Mouse (Mus musculus): Measurements from ENCODE around the gene Scarb2. TPM values are rescaled to one million over a fixed set of nuclear protein-coding genes. Genes with fewer than 3 reads are reported as not detected.
A peak's percentile ranks its signal among the peaks of the same experiment; 100 is the strongest.

Gene Scarb2
- polyA plus RNA-seq, 1 experiment from 2014 or later: 16.1 TPM

DNA sequence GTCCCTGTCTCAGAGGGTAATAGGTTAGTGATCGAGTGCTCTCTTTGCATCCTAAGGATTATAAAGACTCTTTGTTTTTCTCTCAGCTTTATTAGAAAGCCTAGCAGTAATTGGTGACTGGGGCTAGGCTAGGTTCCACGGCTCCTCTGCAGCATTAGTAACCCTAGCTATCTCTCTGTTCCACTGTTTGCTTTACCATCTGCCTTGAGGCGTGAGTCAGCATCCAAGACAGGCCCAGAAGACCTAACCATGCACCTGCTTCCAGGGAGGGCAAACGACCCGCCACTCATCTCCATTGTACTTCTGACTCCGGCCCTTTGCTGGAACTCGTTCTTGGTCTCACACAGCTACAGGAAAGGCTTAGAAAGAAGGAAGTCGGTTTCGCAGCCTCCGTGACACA, 112.8 kb downstream of the Scarb2 start:
- Histone ChIP-seq H3K36me3 (no peaks in the 10 kb centered on the region), H3K27ac (no peak overlapping the region), H3K4me3 (no peak overlapping the region), H3K27me3 (replicated peaks) (peaks cover 27% of the 10 kb centered on the region), H3K9ac (no peak overlapping the region), H3K4me1 (no peaks in the 10 kb centered on the region), H3K9me3 (no peaks in the 10 kb centered on the region), H3K4me2 (replicated peaks) (no peak overlapping the region)
- ATAC-seq (ENCODE audit: low FRiP score, low read depth): no peak
- WGBS: 67% methylated on average over 10 of the region's 10 CpGs

DNA sequence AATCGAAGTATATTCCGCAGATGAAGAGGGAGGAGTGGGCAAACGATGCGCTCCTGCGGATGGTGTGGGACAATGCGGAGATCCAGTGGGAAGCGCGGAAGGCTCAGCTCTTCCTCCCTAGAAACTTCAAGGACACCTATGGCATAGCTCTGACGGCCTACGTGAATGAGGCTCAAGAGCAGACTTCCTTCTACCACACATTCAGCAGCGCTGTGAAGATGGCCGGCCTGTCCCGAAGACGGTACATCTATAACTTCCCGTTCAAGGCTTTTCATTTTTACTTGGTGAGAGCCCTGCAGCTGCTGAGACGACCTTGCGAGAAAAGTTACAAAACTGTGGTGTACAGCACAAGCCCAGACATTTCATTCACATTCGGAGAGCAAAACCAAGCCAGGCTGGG, 114.1 kb downstream of the Scarb2 start:
- 50% methylated on average over 18 of the region's 18 CpGs for WGBS
- Histone ChIP-seq H3K27ac (no peak overlapping the region), H3K9ac (no peak overlapping the region), H3K4me2 (replicated peaks) (peak overlapping the region; percentile 41), H3K9me3 (no peaks in the 10 kb centered on the region), H3K27me3 (replicated peaks) (peaks cover 27% of the 10 kb centered on the region), H3K36me3 (no peaks in the 10 kb centered on the region), H3K4me3 (no peak overlapping the region; the same call in 1 of the 2 replicates), H3K4me1 (no peaks in the 10 kb centered on the region)
- ATAC-seq (ENCODE audit: low FRiP score, low read depth): no peak

Small RNA genes lying within 50 kb of the gene (microRNA-seq; reads per million reads assigned to microRNA genes)
- gene Mir6415: not detected

Other genes starting within 250 kb of the Scarb2 start
- 7.2 and 8.5 TPM in 2 replicates for gene Naaa, start 228.7 kb downstream of the Scarb2 start, polyA plus RNA-seq (2016; fragmentation: Nextera tagmentation; extraction: Ambion mirVana)
- 33.6 and 35.0 TPM in 2 replicates for gene Sdad1, start 196.4 kb downstream of the Scarb2 start, polyA plus RNA-seq (2016; fragmentation: Nextera tagmentation; extraction: Ambion mirVana)
- not detected in 2 replicates for gene Cxcl9, start 178.8 kb downstream of the Scarb2 start, polyA plus RNA-seq (2016; fragmentation: Nextera tagmentation; extraction: Ambion mirVana)
- gene Art3, start 175.0 kb downstream of the Scarb2 start, polyA plus RNA-seq (2016; fragmentation: Nextera tagmentation; extraction: Ambion mirVana): 9.0 and 9.7 TPM in 2 replicates
- 0.49 TPM in 1 of 2 replicates, not detected in the other for gene Cxcl10, start 157.9 kb downstream of the Scarb2 start, polyA plus RNA-seq (2016; fragmentation: Nextera tagmentation; extraction: Ambion mirVana)
- gene Nup54, start 71.6 kb downstream of the Scarb2 start, polyA plus RNA-seq (2016; fragmentation: Nextera tagmentation; extraction: Ambion mirVana): 50.4 and 53.6 TPM in 2 replicates
- not detected in 2 replicates for gene Fam47e, start 48.2 kb upstream of the Scarb2 start, polyA plus RNA-seq (2016; fragmentation: Nextera tagmentation; extraction: Ambion mirVana)
- 7.2 and 9.2 TPM in 2 replicates for gene Stbd1, start 96.2 kb upstream of the Scarb2 start, polyA plus RNA-seq (2016; fragmentation: Nextera tagmentation; extraction: Ambion mirVana)
- 0.46 and 0.71 TPM in 2 replicates for gene Ccdc158, start 168.4 kb upstream of the Scarb2 start, polyA plus RNA-seq (2016; fragmentation: Nextera tagmentation; extraction: Ambion mirVana)
- 4.7 and 6.2 TPM in 2 replicates for gene Shroom3, start 176.6 kb upstream of the Scarb2 start, polyA plus RNA-seq (2016; fragmentation: Nextera tagmentation; extraction: Ambion mirVana)